Comparison of ENCODE assay signal across 7 mouse cellular contexts in genomic region chr19:7267091-7267741, GRCm38 (mm10). TPM values are rescaled to one million over a fixed set of nuclear protein-coding genes. Genes with fewer than 3 reads are reported as not detected.
DNase-seq lines count a peak whose midpoint lies in the region; ATAC-seq and TF ChIP-seq lines count a peak whose summit lies in the region.

Gene Rcor2 (plus strand): TSS chr19:7267325.

- DNase-seq in G1E (ENCODE audit: low spot score) = peak; percentile 59
- DNase-seq in adrenal gland, postnatal 36 days = peak; percentile 86 to 88
- DNase-seq in heart, postnatal 4 days = peak; percentile 88
- DNase-seq in layer of hippocampus, postnatal 10 days (ENCODE audit: low spot score in 2 of 2) = peak; percentile 71 to 79
- DNase-seq in lung, postnatal 14 days = peak; percentile 67
- peak; percentile 62 for DNase-seq in right cerebral cortex, postnatal 14 days

- H3K27me3 ChIP-seq in G1E (ENCODE audit: insufficient read depth, low read length) = peaks cover 30% of the 10 kb centered on the region
- H3K27me3 ChIP-seq in forebrain, embryonic 16.5 days (replicated peaks; ENCODE audit: control insufficient read depth, insufficient read depth, low read length) = no peaks in the 10 kb centered on the region

- peak within 1 kb of the TSS; percentile 86 for H3K4me3 ChIP-seq in G1E (ENCODE audit: low read depth, low read length)
- peak within 1 kb of the TSS; percentile 81 for H3K4me3 ChIP-seq in forebrain, embryonic 16.5 days (replicated peaks; ENCODE audit: low read length)

- H3K27ac ChIP-seq in forebrain, embryonic 16.5 days (ENCODE audit: low read length) = peak within 1 kb of the TSS; percentile 100

- no peak for TF ChIP-seq CTCF in G1E (IDR thresholded peaks at IDR 0.05; ENCODE audit: low read depth, low read length)

- peaks cover 65% of the 10 kb centered on the region for H3K4me1 ChIP-seq in G1E (ENCODE audit: insufficient read depth, low read depth, low read length)
- H3K4me1 ChIP-seq in forebrain, embryonic 16.5 days (replicated peaks; ENCODE audit: control insufficient read depth, insufficient read depth, low read length) = peaks cover 71% of the 10 kb centered on the region

- ATAC-seq in G1E (ENCODE audit: extremely low read depth, insufficient number of reproducible peaks, low FRiP score, poor library complexity, severe bottlenecking) = no peak
- ATAC-seq in forebrain, embryonic 16.5 days = peak; percentile 71

- H3K9ac ChIP-seq in forebrain, embryonic 16.5 days (replicated peaks; ENCODE audit: low read depth, low read length) = peak within 1 kb of the TSS; percentile 90

- peaks cover 27% of the 10 kb centered on the region for H3K36me3 ChIP-seq in G1E (replicated peaks)
- H3K36me3 ChIP-seq in forebrain, embryonic 16.5 days (ENCODE audit: control insufficient read depth, insufficient read depth) = peaks cover 2% of the 10 kb centered on the region; the same call in 1 of the 2 replicates

- 1% methylated on average over 28 of the region's 28 CpGs for WGBS in forebrain, embryonic 16.5 days

- peak within 1 kb of the TSS; percentile 84 for H3K4me2 ChIP-seq in forebrain, embryonic 16.5 days (ENCODE audit: low read length)

- peaks cover 5% of the 10 kb centered on the region; the same call in 1 of the 2 replicates for H3K9me3 ChIP-seq in G1E (replicated peaks)
- H3K9me3 ChIP-seq in forebrain, embryonic 16.5 days (ENCODE audit: control insufficient read depth, low read length) = 0 out of 2 replicates have a peak, but pooled peaks cover 3% of the 10 kb centered on the region

RNA-seq across cellular contexts. Expression of gene Rcor2, which starts in this region (rescaled TPM):
- total RNA-seq in G1E (2014; fragmentation: Nextera tagmentation) = 20.9 and 22.2 TPM in 2 replicates
- total RNA-seq in G1E (2017) = 20.8 and 22.5 TPM in 2 replicates
- polyA plus RNA-seq in G1E (2012) = 62.2 and 74.4 TPM in 2 replicates
- total RNA-seq in adrenal gland, postnatal 36 days (2021) = 1 to 10 TPM; 2.0 to 4.4 TPM
- polyA plus RNA-seq in forebrain, embryonic 16.5 days (2015; fragmentation: Nextera tagmentation; extraction: Ambion mirVana) = 45.8 and 49.2 TPM in 2 replicates
- total RNA-seq in heart, postnatal 4 days (2021) = 10 to 100 TPM; 19.0 to 19.2 TPM
- total RNA-seq in layer of hippocampus, postnatal 10 days (2021) = 10 to 100 TPM; 22.7 to 24.1 TPM
